Mouse (Mus musculus) forebrain, embryonic 13.5 days (tissue): ENCODE measurements around the gene Pik3ap1. TPM values are rescaled to one million over a fixed set of nuclear protein-coding genes. Genes with fewer than 3 reads are reported as not detected.
A peak's percentile ranks its signal among the peaks of the same experiment; 100 is the strongest.
"Not testable (repeated sequence)": the region's sequence is repeated elsewhere in the genome, so short reads cannot be mapped to it uniquely, and the experiment has no call there.

Experiments used
- ATAC-seq: fragments of 200-750 bp; cut with Nextera tagmentation; 2 replicates; pipeline ENCODE4 v1.8.0; 2017
- H3K27ac ChIP-seq: fragments of 300-500 bp; sonication (generic); 2 replicates; pipeline ENCODE4 v1.5.1; 2015; ENCODE audit warnings: inconsistent platforms, mild to moderate bottlenecking, moderate library complexity
- H3K27me3 ChIP-seq: fragments of 300-500 bp; sonication (generic); 2 replicates; pipeline ENCODE4 v1.6.1; 2015; ENCODE audit warnings: mild to moderate bottlenecking, inconsistent platforms
- H3K36me3 ChIP-seq: fragments of 300-500 bp; sonication (generic); 2 replicates; pipeline ENCODE4 v1.6.1; 2015; ENCODE audit warnings: mild to moderate bottlenecking, inconsistent platforms; ENCODE audit not compliant: poor library complexity, severe bottlenecking
- H3K4me1 ChIP-seq: fragments of 300-500 bp; sonication (generic); 2 replicates; pipeline ENCODE4 v1.6.1; 2015; ENCODE audit warnings: inconsistent platforms
- H3K4me2 ChIP-seq: fragments of 300-500 bp; sonication (generic); 2 replicates; pipeline ENCODE4 v1.6.1; 2015; ENCODE audit warnings: inconsistent platforms, mild to moderate bottlenecking, moderate library complexity
- H3K4me3 ChIP-seq: fragments of 300-500 bp; sonication (generic); 2 replicates; pipeline ENCODE4 v1.5.1; 2015; ENCODE audit warnings: mild to moderate bottlenecking, inconsistent platforms
- H3K9ac ChIP-seq: fragments of 300-500 bp; sonication (generic); 2 replicates; pipeline ENCODE4 v1.6.1; 2015; ENCODE audit warnings: mild to moderate bottlenecking, inconsistent platforms
- H3K9me3 ChIP-seq: fragments of 300-500 bp; sonication (generic); replicated peaks from 2 replicates; pipeline ENCODE4 v1.6.1; 2016; ENCODE audit warnings: inconsistent platforms
- WGBS: fragments of 180-500 bp; shearing (Covaris S2); methylation state at CpG from one replicate; pipeline ENCODE4 v1.1.7; 2015; 5-methylcytosine and 5-hydroxymethylcytosine counted together
- polyA plus RNA-seq: library from polyadenylated mRNA; unstranded; fragments of >200 nt; fragmentation: Nextera tagmentation; extraction: Ambion mirVana; gene quantifications from 2 replicates; pipeline ENCODE4 v1.2.1, GENCODE M21; 2015

The Pik3ap1 gene
- polyA plus RNA-seq, 1 experiment from 2014 or later, result 0.99 TPM

- peak overlapping the region; percentile 32 for H3K4me2 ChIP-seq
- H3K27ac ChIP-seq, result no peak overlapping the region
- peak overlapping the region; percentile 21; the same call in 1 of the 2 replicates for H3K9ac ChIP-seq
- H3K36me3 ChIP-seq, result no peaks in the 10 kb centered on the region
- 0 out of 2 replicates have a peak, but pooled peaks cover 3% of the 10 kb centered on the region for H3K4me1 ChIP-seq
- no peaks in the 10 kb centered on the region; the same call in 1 of the 2 replicates for H3K27me3 ChIP-seq
- peak; percentile 67; the same call in 1 of the 2 replicates for ATAC-seq
- H3K4me3 ChIP-seq, result no peak overlapping the region
- WGBS, result 21% methylated on average over 11 of the region's 11 CpGs
- H3K9me3 ChIP-seq, result no peaks in the 10 kb centered on the region
Observed at GRCm38 (mm10) chr19:41317315-41318095, 67.4 kb downstream of the Pik3ap1 start.

GRCm38 (mm10) chr19:41314696-41315095, 70.2 kb downstream of the Pik3ap1 start:
- Histone ChIP-seq H3K9ac (no peak overlapping the region), H3K4me3 (no peak overlapping the region), H3K36me3 (no peaks in the 10 kb centered on the region), H3K27ac (no peak overlapping the region), H3K4me1 (0 out of 2 replicates have a peak, but pooled peaks cover 8% of the 10 kb centered on the region), H3K27me3 (no peaks in the 10 kb centered on the region; the same call in 1 of the 2 replicates), H3K4me2 (no peak overlapping the region), H3K9me3 (no peaks in the 10 kb centered on the region)
- ATAC-seq, result no peak
- WGBS, result 88% methylated on average over 7 of the region's 7 CpGs

- Histone ChIP-seq H3K36me3 (no peaks in the 10 kb centered on the region), H3K4me2 (no peak overlapping the region), H3K4me1 (0 out of 2 replicates have a peak, but pooled peaks cover 8% of the 10 kb centered on the region), H3K27me3 (no peaks in the 10 kb centered on the region; the same call in 1 of the 2 replicates), H3K9ac (no peak overlapping the region), H3K4me3 (no peak overlapping the region), H3K27ac (no peak overlapping the region), H3K9me3 (no peaks in the 10 kb centered on the region)
- 21% methylated on average over 6 of the region's 6 CpGs for WGBS
- no peak for ATAC-seq
Observed at GRCm38 (mm10) chr19:41313663-41314062, 71.2 kb downstream of the Pik3ap1 start.

GRCm38 (mm10) chr19:41312587-41312986, 72.3 kb downstream of the Pik3ap1 start:
- not testable (repeated sequence) for H3K4me1 ChIP-seq, H3K4me2 ChIP-seq, H3K9ac ChIP-seq, H3K36me3 ChIP-seq, H3K4me3 ChIP-seq, H3K27ac ChIP-seq, H3K9me3 ChIP-seq, H3K27me3 ChIP-seq, ATAC-seq
- WGBS, result 92% methylated on average over 7 of the region's 8 CpGs

- Histone ChIP-seq H3K4me1 (0 out of 2 replicates have a peak, but pooled peaks cover 5% of the 10 kb centered on the region), H3K9me3 (no peaks in the 10 kb centered on the region), H3K9ac (no peak overlapping the region), H3K4me2 (no peak overlapping the region), H3K4me3 (no peak overlapping the region), H3K27me3 (no peaks in the 10 kb centered on the region; the same call in 1 of the 2 replicates), H3K27ac (no peak overlapping the region), H3K36me3 (no peaks in the 10 kb centered on the region)
- WGBS, result 87% methylated on average over 4 of the region's 4 CpGs
- no peak for ATAC-seq
Observed at GRCm38 (mm10) chr19:41312027-41312426, 72.9 kb downstream of the Pik3ap1 start.

- peak; percentile 58; the same call in 1 of the 2 replicates for ATAC-seq
- peak overlapping the region; percentile 48 for H3K4me2 ChIP-seq
- no peaks in the 10 kb centered on the region for H3K36me3 ChIP-seq
- 28% methylated on average over 20 of the region's 20 CpGs for WGBS
- H3K4me1 ChIP-seq, result 0 out of 2 replicates have a peak, but pooled peaks cover 5% of the 10 kb centered on the region
- H3K9ac ChIP-seq, result no peak overlapping the region
- H3K4me3 ChIP-seq, result peak overlapping the region; percentile 21
- H3K27me3 ChIP-seq, result no peaks in the 10 kb centered on the region; the same call in 1 of the 2 replicates
- no peaks in the 10 kb centered on the region for H3K9me3 ChIP-seq
- no peak overlapping the region for H3K27ac ChIP-seq
Observed at GRCm38 (mm10) chr19:41310971-41311703, 73.8 kb downstream of the Pik3ap1 start.

- whole genome bisulfite sequencing, result 53% methylated on average over 3 of the region's 3 CpGs
- H3K4me3 ChIP-seq, result no peak overlapping the region
Observed at GRCm38 (mm10) chr19:41303933-41304332, 81.0 kb downstream of the Pik3ap1 start.

GRCm38 (mm10) chr19:41303433-41303832, 81.5 kb downstream of the Pik3ap1 start:
- Histone ChIP-seq H3K4me1 (no peaks in the 10 kb centered on the region), H3K4me3 (no peak overlapping the region), H3K27ac (no peak overlapping the region), H3K4me2 (no peak overlapping the region), H3K9me3 (no peaks in the 10 kb centered on the region), H3K36me3 (no peaks in the 10 kb centered on the region), H3K27me3 (no peaks in the 10 kb centered on the region), H3K9ac (no peak overlapping the region)
- 80% methylated on average over 6 of the region's 6 CpGs for WGBS
- ATAC-seq, result no peak

More at GRCm38 (mm10) chr19:41303933-41304332, 81.0 kb downstream of the Pik3ap1 start:
- no peak for ATAC-seq
- H3K4me1 ChIP-seq, result no peaks in the 10 kb centered on the region
- no peaks in the 10 kb centered on the region for H3K27me3 ChIP-seq
- H3K9ac ChIP-seq, result no peak overlapping the region
- no peak overlapping the region for H3K4me2 ChIP-seq
- H3K27ac ChIP-seq, result no peak overlapping the region
- no peaks in the 10 kb centered on the region for H3K9me3 ChIP-seq
- H3K36me3 ChIP-seq, result no peaks in the 10 kb centered on the region

GRCm38 (mm10) chr19:41301856-41302255, 83.0 kb downstream of the Pik3ap1 start:
- no peak overlapping the region for H3K27ac ChIP-seq

GRCm38 (mm10) chr19:41299446-41299845, 85.5 kb downstream of the Pik3ap1 start:
- H3K27ac ChIP-seq, result no peak overlapping the region
- WGBS, result 82% methylated on average over 8 of the region's 8 CpGs
- no peak overlapping the region for H3K4me2 ChIP-seq
- H3K27me3 ChIP-seq, result no peaks in the 10 kb centered on the region
- H3K9ac ChIP-seq, result no peak overlapping the region
- H3K36me3 ChIP-seq, result no peaks in the 10 kb centered on the region
- H3K4me1 ChIP-seq, result no peaks in the 10 kb centered on the region
- no peaks in the 10 kb centered on the region for H3K9me3 ChIP-seq
- H3K4me3 ChIP-seq, result no peak overlapping the region
- no peak for ATAC-seq

More at GRCm38 (mm10) chr19:41301856-41302255, 83.0 kb downstream of the Pik3ap1 start:
- no peak overlapping the region for H3K9ac ChIP-seq
- H3K4me2 ChIP-seq, result no peak overlapping the region
- H3K4me3 ChIP-seq, result no peak overlapping the region
- WGBS, result 87% methylated on average over 6 of the region's 6 CpGs
- no peaks in the 10 kb centered on the region for H3K4me1 ChIP-seq
- H3K9me3 ChIP-seq, result no peaks in the 10 kb centered on the region
- no peak for ATAC-seq
- no peaks in the 10 kb centered on the region for H3K27me3 ChIP-seq
- H3K36me3 ChIP-seq, result no peaks in the 10 kb centered on the region

- no peak overlapping the region for H3K4me2 ChIP-seq
- WGBS, result 64% methylated on average over 5 of the region's 5 CpGs
- no peaks in the 10 kb centered on the region for H3K9me3 ChIP-seq
- H3K4me3 ChIP-seq, result no peak overlapping the region
- no peaks in the 10 kb centered on the region for H3K36me3 ChIP-seq
- H3K4me1 ChIP-seq, result no peaks in the 10 kb centered on the region
- no peaks in the 10 kb centered on the region for H3K27me3 ChIP-seq
- ATAC-seq, result no peak
- H3K9ac ChIP-seq, result no peak overlapping the region
- H3K27ac ChIP-seq, result no peak overlapping the region
Observed at GRCm38 (mm10) chr19:41290952-41291619, 93.8 kb downstream of the Pik3ap1 start.
